Mouse (Mus musculus) Patski (cell line): ENCODE measurements around the gene Spryd3. TPM values are rescaled to one million over a fixed set of nuclear protein-coding genes. Genes with fewer than 3 reads are reported as not detected.
A peak's percentile ranks its signal among the peaks of the same experiment; 100 is the strongest.
"Not testable (repeated sequence)": the region's sequence is repeated elsewhere in the genome, so short reads cannot be mapped to it uniquely, and the experiment has no call there.

Source experiments
- ATAC-seq: fragments of 100-300 bp; one replicate; pipeline ENCODE4 v1.8.0; 2021
- CTCF ChIA-PET: fragments of 350-600 bp; sonication (Branson Sonifier 250); formaldehyde crosslinking; loops from one replicate; lab custom pipeline; 2022; ENCODE audit warnings: inconsistent platforms; lab: Charles Lee
- POLR2A ChIA-PET: fragments of 350-600 bp; sonication (Branson Sonifier 250); formaldehyde crosslinking; loops from one replicate; lab custom pipeline; 2022; ENCODE audit warnings: antibody characterized with exemption, inconsistent platforms; lab: Charles Lee
- DNase-seq: peaks from one replicate; pipeline ENCODE4 v3.0.0-alpha.2; 2011; ENCODE audit warnings: low read depth, low spot score
- H3K27me3 ChIP-seq: fragments of 371-371 bp; one replicate; pipeline ENCODE4 v1.5.1; 2021
- CTCF ChIP-seq: fragments of 100-300 bp; IDR thresholded peaks from one replicate; pipeline ENCODE4 v1.5.1; 2021
- in situ Hi-C: fragments of 300-500 bp; cut with MboI; formaldehyde crosslinking; loops from 3 replicates; pipeline ENCODE4 v1.11.1; 2018; ENCODE audit warnings: low pct_unique_long_range_greater_than_20kb, mixed read lengths
- polyA plus RNA-seq: library from polyadenylated mRNA; unstranded; gene quantifications from one replicate; pipeline ENCODE4 v1.2.3, GENCODE M21; 2021

Gene Spryd3
- polyA plus RNA-seq, 1 experiment from 2014 or later = 47.4 TPM

- no peak for DNase-seq
- no peaks in the 10 kb centered on the region for H3K27me3 ChIP-seq
- POLR2A ChIA-PET = interaction anchor here (0.6 to 1.1 kb wide), 2 partner anchors 12 to 205 kb away, joined by 3 read pairs; no protein-coding TSS in a partner anchor
- TF ChIP-seq CTCF = no peak
- no peak for ATAC-seq
- in situ Hi-C loops = no loop called here
- CTCF ChIA-PET = interaction anchor here (1.5 to 2.6 kb wide), 2 partner anchors 13 to 14 kb away, joined by 6 to 7 read pairs; no protein-coding TSS in a partner anchor
Measured at GRCm38 (mm10) chr15:102094988-102095387, 41.0 kb downstream of the Spryd3 start.

DNA sequence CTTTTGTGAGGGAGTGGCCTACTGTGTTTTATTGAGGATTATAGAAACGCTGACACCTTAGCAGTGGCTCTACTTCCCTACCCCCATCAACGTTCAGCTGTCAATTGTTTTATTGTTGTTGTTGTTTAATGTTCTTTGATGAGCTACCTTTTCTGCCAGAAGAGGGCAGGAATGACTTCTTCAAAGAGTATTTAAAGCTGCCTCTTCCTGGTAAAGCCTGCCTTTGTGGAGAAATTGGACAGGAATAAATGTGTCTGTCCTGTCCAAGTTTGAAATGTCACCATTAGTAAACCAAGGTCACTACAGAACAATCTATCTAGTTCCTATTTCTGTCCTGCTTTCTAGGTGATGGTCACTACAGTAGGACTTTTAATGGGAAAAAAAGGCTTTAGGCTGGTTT, 41.9 kb downstream of the Spryd3 start:
- in situ Hi-C loops = no loop called here
- CTCF ChIA-PET = interaction anchor here (1.2 to 2.6 kb wide), 3 partner anchors 14 to 17 kb away, joined by 3 to 7 read pairs (median 6); no protein-coding TSS in a partner anchor
- no peak for ATAC-seq
- no peaks in the 10 kb centered on the region for H3K27me3 ChIP-seq
- POLR2A ChIA-PET = interaction anchor here (0.6 kb wide), 1 partner anchor 275 kb away, joined by 3 read pairs; no protein-coding TSS in a partner anchor
- DNase-seq = no peak
- TF ChIP-seq CTCF = no peak

DNA sequence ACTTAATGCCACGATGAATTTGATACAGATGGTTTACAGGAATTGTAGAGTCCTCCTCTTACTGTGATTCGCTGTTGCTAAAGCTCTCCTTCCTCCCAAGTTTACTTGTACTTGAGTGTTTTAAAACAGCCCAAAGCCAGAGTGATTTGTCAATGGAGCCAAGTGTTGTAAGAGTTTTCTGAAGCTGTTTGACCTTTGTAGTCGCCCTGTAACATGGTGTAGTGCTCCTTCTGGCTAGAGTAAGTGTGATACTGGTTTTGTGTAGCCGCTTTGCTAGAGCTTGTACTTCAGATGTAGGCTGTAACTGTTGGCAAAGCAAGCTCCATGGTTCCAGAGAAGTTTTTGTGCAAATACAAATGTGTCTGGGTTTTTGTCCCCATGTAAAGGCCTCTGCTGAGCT, 43.8 kb downstream of the Spryd3 start:
- ATAC-seq (no peak), DNase-seq (no peak)
- TF ChIP-seq CTCF = no peak
- ChIA-PET POLR2A (no interaction called here), CTCF (interaction anchor here (1.6 to 3.5 kb wide), 5 partner anchors 8 to 27 kb away, joined by 4 to 19 read pairs (median 7); partner anchors contain the start of gene Tns2)
- in situ Hi-C loops = no loop called here
- H3K27me3 ChIP-seq = no peaks in the 10 kb centered on the region

DNA sequence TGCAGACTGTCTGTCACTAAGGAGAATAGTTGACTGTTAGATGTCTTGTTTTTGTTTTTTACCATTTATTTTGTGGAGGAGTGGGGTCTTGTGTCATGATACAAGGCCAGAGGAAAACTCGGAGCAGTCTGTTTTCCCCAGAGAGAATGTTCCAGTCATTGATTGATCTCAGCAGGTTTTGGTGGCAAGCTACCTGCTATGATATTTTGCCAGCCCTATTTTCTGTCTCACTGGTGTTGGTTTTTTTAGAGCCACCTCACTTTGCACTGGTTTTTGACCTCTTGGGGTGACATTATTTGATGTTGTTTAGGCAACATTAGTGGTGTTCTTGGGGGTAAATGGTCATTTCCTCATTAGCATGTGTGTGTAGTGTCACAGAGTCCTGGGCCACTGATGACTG, 44.3 kb downstream of the Spryd3 start:
- ChIA-PET POLR2A (no interaction called here), CTCF (interaction anchor here (1.2 to 3.5 kb wide), 5 partner anchors 9 to 132 kb away, joined by 3 to 19 read pairs (median 4); partner anchors contain the start of gene Tns2)
- ATAC-seq = no peak
- no peaks in the 10 kb centered on the region for H3K27me3 ChIP-seq
- in situ Hi-C loops = no loop called here
- DNase-seq = no peak
- no peak for TF ChIP-seq CTCF

- TF ChIP-seq CTCF = no peak
- H3K27me3 ChIP-seq = no peaks in the 10 kb centered on the region
- ATAC-seq = no peak
- DNase-seq = no peak
- in situ Hi-C loops = no loop called here
- ChIA-PET POLR2A (no interaction called here), CTCF (interaction anchor here (1.2 to 3.5 kb wide), 5 partner anchors 9 to 133 kb away, joined by 3 to 19 read pairs (median 4); partner anchors contain the start of gene Tns2)
Measured at GRCm38 (mm10) chr15:102091063-102091679, 44.9 kb downstream of the Spryd3 start.

DNA sequence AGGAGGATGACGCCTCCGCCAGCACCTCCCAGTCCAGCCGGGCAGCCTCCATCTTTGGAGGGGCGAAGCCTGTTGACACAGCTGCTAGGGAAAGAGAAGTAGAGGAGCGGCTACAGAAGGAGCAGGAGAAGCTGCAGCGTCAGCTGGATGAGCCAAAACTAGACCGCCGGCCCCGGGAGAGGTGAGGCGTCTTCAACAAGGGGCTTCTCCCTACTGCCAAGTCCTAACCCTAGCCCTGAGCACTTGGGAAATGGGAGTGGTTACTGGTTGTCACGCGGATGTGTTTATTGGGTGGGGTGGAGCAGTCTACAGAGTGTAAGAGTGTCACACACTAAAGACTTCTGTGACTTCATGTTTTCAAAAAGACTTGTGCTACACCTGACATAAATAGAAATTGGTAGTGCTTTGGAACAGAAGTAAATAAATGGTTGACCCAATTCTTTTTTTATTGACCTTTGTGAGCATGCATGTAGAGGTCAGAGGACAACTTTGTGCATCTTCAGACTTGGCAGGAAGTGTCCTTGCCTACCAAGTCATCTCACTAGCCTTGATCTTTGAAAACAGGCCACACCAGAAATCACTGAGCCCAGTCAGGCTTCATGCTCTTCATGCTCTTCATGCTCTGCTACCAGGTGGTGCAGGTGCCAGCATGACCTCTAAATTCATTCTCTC, 46.0 kb downstream of the Spryd3 start:
- ATAC-seq (no peak), DNase-seq (no peak)
- no peak for TF ChIP-seq CTCF
- ChIA-PET CTCF (interaction anchor here (2.8 to 3.5 kb wide), 2 partner anchors 9 to 11 kb away, joined by 11 to 19 read pairs; partner anchors contain the start of gene Tns2), POLR2A (no interaction called here)
- in situ Hi-C loops = no loop called here
- H3K27me3 ChIP-seq = no peaks in the 10 kb centered on the region

- no peaks in the 10 kb centered on the region for H3K27me3 ChIP-seq
- no peak for TF ChIP-seq CTCF
- ChIA-PET POLR2A (interaction anchor here (1.4 kb wide), 1 partner anchor 12 kb away, joined by 3 read pairs; no protein-coding TSS in a partner anchor), CTCF (interaction anchor here (4.4 kb wide), 1 partner anchor 8 kb away, joined by 19 read pairs; no protein-coding TSS in a partner anchor)
- in situ Hi-C loops = no loop called here
- ATAC-seq (no peak), DNase-seq (no peak)
Measured at GRCm38 (mm10) chr15:102083028-102083427, 53.0 kb downstream of the Spryd3 start.

DNA sequence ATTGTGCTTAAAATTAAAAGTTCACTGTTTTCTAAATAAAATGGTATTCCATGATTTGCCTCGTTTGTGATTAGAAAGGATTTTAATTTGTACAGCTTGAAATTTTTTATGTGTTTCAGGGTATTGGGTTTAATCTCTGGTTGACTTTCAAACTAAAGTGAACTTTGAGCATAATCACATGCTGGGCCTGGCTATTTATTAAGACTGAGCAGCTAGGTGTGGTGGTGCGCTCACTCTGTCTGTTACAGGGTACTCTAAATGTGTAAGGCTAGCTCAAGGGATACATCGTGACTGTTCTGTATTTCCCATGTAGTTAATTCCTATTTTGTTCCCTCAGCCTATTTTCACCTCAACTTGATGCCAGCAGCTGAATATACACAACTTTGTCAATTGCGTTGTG, 53.9 kb downstream of the Spryd3 start:
- POLR2A ChIA-PET = interaction anchor here (1.4 kb wide), 1 partner anchor 13 kb away, joined by 3 read pairs; no protein-coding TSS in a partner anchor
- CTCF ChIA-PET = interaction anchor here (0.7 to 4.4 kb wide), 3 partner anchors 9 to 57 kb away, joined by 3 to 19 read pairs (median 3); no protein-coding TSS in a partner anchor
- no peaks in the 10 kb centered on the region for H3K27me3 ChIP-seq
- DNase-seq (no peak), ATAC-seq (no peak)
- TF ChIP-seq CTCF = no peak
- in situ Hi-C loops = no loop called here

DNA sequence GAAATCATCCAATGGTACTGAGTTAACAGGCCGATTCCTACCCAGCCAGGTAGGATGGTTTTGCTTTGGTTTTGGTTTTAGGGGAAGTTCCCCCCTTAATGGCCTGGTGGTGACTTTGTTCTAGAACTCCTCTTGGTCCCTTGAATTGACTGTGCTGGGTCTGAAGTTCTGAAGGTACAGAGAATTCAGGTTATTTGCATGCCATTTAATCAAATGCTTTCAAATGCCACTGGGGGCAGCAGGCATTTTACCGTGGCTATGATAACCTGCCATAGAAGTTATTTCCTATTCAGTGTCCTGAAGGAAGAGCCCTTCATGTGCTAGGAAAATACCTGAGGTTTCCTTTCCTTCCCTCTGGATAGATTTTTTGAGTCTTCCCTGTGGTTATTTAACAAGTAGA, 55.6 kb downstream of the Spryd3 start:
- ChIA-PET POLR2A (interaction anchor here (0.6 kb wide), 1 partner anchor 20 kb away, joined by 3 read pairs; no protein-coding TSS in a partner anchor), CTCF (interaction anchor here (1.2 to 4.4 kb wide), 3 partner anchors 11 to 764 kb away, joined by 3 to 19 read pairs (median 4); partner anchors contain the start of gene Tns2)
- H3K27me3 ChIP-seq = no peaks in the 10 kb centered on the region
- ATAC-seq (no peak), DNase-seq (no peak)
- TF ChIP-seq CTCF = peak; percentile 42
- in situ Hi-C loops = no loop called here

- H3K27me3 ChIP-seq, in situ Hi-C loops, POLR2A ChIA-PET, ATAC-seq, DNase-seq: not testable (repeated sequence)
- CTCF ChIA-PET = interaction anchor here (1.2 to 4.4 kb wide), 3 partner anchors 12 to 764 kb away, joined by 3 to 19 read pairs (median 4); partner anchors contain the start of gene Tns2
Measured at GRCm38 (mm10) chr15:102079924-102080323, 56.1 kb downstream of the Spryd3 start.
